Mouse (Mus musculus): ENCODE data around the gene Sbno1.
A peak's percentile ranks its signal among the peaks of the same experiment; 100 is the strongest.
"Not testable (repeated sequence)": the region's sequence is repeated elsewhere in the genome, so short reads cannot be mapped to it uniquely, and the experiment has no call there.

Sbno1 gene

GRCm38 (mm10) chr5:124425412-124426259 is at the start of gene Sbno1:
TSS of gene Sbno1 (minus strand) at chr5:124426001.
- DNase-seq (ENCODE audit: low spot score in 2 of 2) = peak; percentile 71 to 89

- no peak for DNase-seq (ENCODE audit: low spot score in 2 of 2)
Observed at GRCm38 (mm10) chr5:124470591-124471171, 44.9 kb upstream of the Sbno1 start.

- no peak for DNase-seq (ENCODE audit: low spot score in 2 of 2)
Observed at GRCm38 (mm10) chr5:124469486-124469885, 43.7 kb upstream of the Sbno1 start.

GRCm38 (mm10) chr5:124468365-124468764 is 42.6 kb upstream of the Sbno1 start:
- no peak for DNase-seq (ENCODE audit: low spot score in 2 of 2)

- no peak for DNase-seq (ENCODE audit: low spot score in 2 of 2)
Observed at GRCm38 (mm10) chr5:124467766-124468165, 42.0 kb upstream of the Sbno1 start.

- DNase-seq (ENCODE audit: low spot score in 2 of 2) = no peak
Observed at GRCm38 (mm10) chr5:124464905-124465304, 39.1 kb upstream of the Sbno1 start.

GRCm38 (mm10) chr5:124463462-124463861 is 37.7 kb upstream of the Sbno1 start:
- no peak for DNase-seq (ENCODE audit: low spot score in 2 of 2)

- no peak for DNase-seq (ENCODE audit: low spot score in 2 of 2)
Observed at GRCm38 (mm10) chr5:124462297-124463025, 36.7 kb upstream of the Sbno1 start.

- not testable (repeated sequence) for DNase-seq (ENCODE audit: low spot score in 2 of 2)
Observed at GRCm38 (mm10) chr5:124460922-124461321, 35.1 kb upstream of the Sbno1 start.

GRCm38 (mm10) chr5:124456762-124457161 is 31.0 kb upstream of the Sbno1 start:
- no peak for DNase-seq (ENCODE audit: low spot score in 2 of 2)

GRCm38 (mm10) chr5:124454082-124454419 is 28.2 kb upstream of the Sbno1 start:
- no peak for DNase-seq (ENCODE audit: low spot score in 2 of 2)

- DNase-seq (ENCODE audit: low spot score in 2 of 2) = peak in 1 of 2 experiments; percentile 47
Observed at GRCm38 (mm10) chr5:124453339-124454081, 27.7 kb upstream of the Sbno1 start.

GRCm38 (mm10) chr5:124452494-124453228 is 26.9 kb upstream of the Sbno1 start:
- DNase-seq (ENCODE audit: low spot score in 2 of 2) = no peak

- DNase-seq (ENCODE audit: low spot score in 2 of 2) = no peak
Observed at GRCm38 (mm10) chr5:124450641-124451340, 25.0 kb upstream of the Sbno1 start.

- no peak for DNase-seq (ENCODE audit: low spot score in 2 of 2)
Observed at GRCm38 (mm10) chr5:124450051-124450450, 24.2 kb upstream of the Sbno1 start.

GRCm38 (mm10) chr5:124449494-124449893 is 23.7 kb upstream of the Sbno1 start:
- DNase-seq (ENCODE audit: low spot score in 2 of 2) = no peak

- peak in 1 of 2 experiments; percentile 22 for DNase-seq (ENCODE audit: low spot score in 2 of 2)
Observed at GRCm38 (mm10) chr5:124446301-124446881, 20.6 kb upstream of the Sbno1 start.

GRCm38 (mm10) chr5:124445621-124446293 is 20.0 kb upstream of the Sbno1 start:
- DNase-seq (ENCODE audit: low spot score in 2 of 2) = peak in 1 of 2 experiments; percentile 39

All from cerebellum, postnatal 4 days (tissue).